Mouse (Mus musculus): ENCODE measurements around the gene Dhx38.

Gene Dhx38

DNA sequence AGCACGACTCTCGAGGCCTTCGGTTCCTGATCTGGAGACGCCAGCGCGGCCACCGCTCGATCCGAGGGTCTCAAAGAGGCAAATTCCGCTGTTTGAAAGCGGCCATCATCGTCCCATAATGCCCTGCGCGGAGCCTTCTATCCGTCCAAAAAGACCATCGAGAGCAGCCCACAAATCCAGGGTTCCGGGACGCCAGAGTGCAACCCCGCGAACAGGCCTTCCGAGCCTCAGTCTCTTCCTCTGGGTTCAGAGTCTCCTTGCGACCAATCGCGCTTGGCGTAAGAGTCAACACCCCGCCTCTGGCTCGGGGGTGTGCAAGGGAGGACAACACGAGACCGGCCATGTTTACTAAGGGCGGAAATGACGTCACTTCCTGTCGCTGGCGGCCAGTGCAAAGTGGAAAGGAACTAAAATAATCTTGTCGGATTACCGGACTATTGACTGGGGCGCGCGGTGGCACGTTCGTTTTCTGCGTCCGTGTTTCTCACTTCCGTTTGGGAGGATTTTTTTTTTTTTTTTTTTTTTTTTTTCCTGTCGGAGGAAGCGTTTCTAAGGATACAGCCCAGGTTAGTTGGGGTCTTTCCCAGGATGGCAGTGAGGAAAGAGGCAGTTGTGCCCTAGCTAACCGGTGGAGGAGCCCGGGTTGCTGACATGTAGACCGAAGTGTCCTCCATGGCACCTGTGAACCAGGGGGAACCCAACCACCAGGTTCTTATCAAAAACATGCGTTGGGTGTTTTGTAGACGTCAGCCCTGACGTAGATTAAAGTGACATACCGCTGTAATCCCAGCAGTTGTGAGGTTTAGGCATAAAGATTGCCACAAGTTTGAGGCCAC lies at the start of gene Dhx38, which contains the start of gene Txnl4b:
TSS of gene Dhx38 (minus strand) at position 364 of the 836 bp plus-strand sequence.
TSS of gene Txnl4b (plus strand) at position 395 of the 836 bp plus-strand sequence.
- in situ Hi-C loops (cut with MboI; ENCODE audit: unreplicated experiment in 2 of 2) = loop anchor here (5.0 to 25.0 kb wide), 3 partner anchors 42 to 1047 kb away; partner anchors contain the start of genes Cmtr2 (in 2 of the 2), Dhodh (in 2 of the 2) and Vac14 (in 1 of the 2)

DNA sequence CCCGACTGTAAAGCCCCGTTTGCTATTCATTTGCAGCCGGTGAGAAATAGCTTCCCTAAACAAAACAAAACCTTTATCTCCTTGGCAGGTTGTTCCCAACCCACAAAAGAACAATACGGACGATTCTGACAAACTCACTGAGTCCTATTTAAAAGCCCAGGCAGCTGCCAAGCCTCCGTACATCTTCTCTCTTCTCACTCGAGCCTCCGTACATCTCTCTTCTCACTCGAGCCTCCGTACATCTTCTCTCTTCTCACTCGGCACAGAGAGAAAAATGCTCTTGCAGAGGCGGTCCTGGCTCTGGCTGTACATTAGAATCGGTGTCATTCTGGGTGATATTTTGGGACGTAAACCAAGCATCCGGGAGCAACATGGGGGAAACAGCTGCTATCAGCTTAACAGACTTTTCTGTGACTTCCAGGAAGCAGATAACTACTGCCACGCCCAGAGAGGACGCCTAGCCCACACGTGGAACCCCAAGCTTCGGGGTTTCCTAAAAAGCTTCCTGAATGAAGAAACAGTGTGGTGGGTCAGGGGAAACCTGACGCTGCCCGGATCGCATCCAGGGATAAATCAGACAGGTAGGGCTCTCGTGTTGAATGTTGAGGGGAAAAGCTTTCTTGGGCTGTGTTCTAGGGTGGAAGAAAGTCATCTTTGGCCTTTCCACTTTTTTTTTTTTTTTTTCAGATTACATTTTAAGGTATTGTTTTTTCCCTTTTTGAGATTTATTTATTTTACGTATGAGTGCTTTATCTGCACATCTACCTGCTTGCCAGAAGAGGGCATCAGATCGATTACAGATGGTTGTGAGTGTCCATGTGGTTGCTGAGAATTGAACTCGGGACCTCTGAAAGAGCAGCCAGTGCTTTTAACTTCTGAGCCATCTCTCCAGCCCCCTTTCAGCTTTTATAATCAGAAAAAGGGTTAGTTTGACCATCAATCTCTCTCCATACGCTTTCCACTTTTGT lies 48.9 kb upstream of the Dhx38 start, which contains the start of gene Pkd1l3:
TSS of gene Pkd1l3 (plus strand) at position 275 of the 968 bp plus-strand sequence.
- in situ Hi-C loops (cut with MboI; ENCODE audit: unreplicated experiment in 2 of 2) = loop anchor here in 1 of 2 experiments (5.0 kb wide), 1 partner anchor 78 kb away; the partner anchor contains the start of gene Ist1

DNA sequence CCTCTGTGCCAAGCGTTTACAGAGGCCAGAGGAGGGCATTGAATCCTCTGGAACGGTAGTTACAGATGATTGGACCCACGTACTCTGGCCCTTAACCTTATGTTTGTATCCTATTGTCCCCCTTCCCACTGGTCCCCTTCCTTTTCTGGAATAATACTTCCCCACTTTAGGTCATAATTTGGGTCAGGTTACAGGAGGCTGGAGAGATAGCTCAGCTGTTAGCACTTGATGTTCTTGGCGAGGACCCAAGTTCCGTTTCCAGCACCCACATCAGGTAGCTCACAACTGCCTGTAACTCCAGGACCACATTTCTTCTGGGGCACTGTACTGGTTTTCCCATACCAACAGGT lies 43.5 kb upstream of the Dhx38 start:
- in situ Hi-C loops (cut with MboI; ENCODE audit: unreplicated experiment in 2 of 2) = loop anchor here (5.0 kb wide), 1 partner anchor 42 kb away; the partner anchor contains the start of genes Dhx38 (in 2 of the 2) and Txnl4b (in 2 of the 2)

DNA sequence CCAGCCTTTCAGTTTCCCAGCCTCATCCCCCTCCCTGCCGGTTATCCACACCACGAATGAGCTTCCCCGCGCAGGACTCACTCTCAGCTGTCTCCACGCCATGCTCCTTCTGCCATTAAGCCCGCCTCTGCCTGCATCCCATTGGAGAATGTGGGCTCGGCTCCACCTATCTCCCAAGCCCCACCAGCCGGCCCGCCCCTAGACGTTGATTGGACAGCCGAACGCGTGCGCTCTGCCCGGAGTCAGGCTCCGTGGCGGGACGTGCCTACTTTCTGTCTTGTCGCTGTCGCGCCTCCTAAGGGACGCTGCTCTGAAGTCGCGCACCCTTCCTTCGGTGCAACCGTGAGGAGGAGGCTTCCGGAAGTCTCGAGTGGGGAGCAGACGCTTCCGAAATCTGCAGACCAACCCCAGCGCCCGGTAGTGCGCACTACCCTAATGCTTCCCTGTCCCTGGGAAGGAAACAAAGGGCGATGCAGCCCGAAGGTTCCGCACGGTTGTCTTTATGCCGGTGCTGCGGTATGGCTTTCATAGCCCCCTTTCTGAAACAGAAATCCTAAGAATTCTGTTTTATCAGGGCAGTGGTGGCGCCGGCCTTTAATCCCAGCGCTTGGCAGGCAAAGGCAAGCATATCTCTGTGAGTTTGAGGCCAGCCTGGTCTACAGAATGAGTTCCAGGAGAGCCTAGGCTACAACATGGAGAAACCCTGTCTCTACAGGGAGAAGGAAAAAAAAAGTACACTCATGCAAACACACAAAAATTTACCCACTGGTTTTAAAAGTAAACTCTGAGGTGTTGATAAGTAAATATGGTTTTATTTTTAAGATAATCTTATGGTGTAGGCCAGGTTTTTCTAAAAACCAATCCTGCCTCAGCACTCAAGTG lies 42.9 kb upstream of the Dhx38 start, which contains the start of gene Dhodh:
TSS of gene Dhodh (minus strand) at position 403 of the 882 bp plus-strand sequence.
- in situ Hi-C loops (cut with MboI; ENCODE audit: unreplicated experiment in 2 of 2) = loop anchor here (5.0 kb wide), 1 partner anchor 41 kb away; the partner anchor contains the start of genes Dhx38 (in 2 of the 2) and Txnl4b (in 2 of the 2)

DNA sequence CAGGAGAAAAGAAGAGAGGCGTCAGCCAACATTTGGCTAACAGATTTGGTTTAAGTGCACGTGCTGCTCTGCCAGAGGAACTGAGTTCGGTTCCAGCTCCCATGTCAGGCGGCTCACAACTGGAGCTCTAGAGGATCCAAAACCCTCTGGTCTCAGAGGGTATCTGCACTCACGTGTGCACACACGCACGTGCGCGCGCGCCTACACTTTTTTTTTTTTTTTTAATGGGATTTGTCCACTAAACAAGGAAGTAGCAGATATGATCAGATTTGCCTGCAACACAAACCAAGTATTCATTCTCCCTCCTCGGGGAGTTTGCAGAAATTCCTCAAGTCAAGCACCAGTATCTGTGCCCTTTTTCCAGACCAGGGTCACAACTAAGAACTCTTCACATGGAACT lies 42.0 kb upstream of the Dhx38 start:
- in situ Hi-C loops (cut with MboI; ENCODE audit: unreplicated experiment in 2 of 2) = loop anchor here (5.0 kb wide), 1 partner anchor 40 kb away; the partner anchor contains the start of genes Dhx38 (in 2 of the 2) and Txnl4b (in 2 of the 2)

DNA sequence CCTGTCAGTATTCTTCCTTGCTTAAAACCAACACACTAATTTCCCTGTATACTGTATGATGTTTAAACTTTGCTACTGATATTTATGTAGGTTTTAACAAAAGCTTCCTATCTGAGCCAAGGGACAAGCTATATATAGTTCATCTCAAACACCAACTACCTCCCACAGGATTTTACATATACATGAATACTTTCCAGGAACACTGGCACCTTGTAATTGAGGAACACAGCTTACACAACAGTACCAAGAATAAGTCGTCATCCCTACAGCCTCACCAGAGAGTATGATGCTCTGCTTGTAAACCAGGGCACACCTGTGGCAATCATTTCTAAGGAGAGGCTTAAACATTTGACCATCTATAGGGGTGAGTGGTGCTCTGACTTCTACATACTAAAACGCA lies 41.1 kb upstream of the Dhx38 start:
- in situ Hi-C loops (cut with MboI; ENCODE audit: unreplicated experiment in 2 of 2) = loop anchor here (5.0 kb wide), 1 partner anchor 39 kb away; the partner anchor contains the start of genes Dhx38 (in 2 of the 2) and Txnl4b (in 2 of the 2)

DNA sequence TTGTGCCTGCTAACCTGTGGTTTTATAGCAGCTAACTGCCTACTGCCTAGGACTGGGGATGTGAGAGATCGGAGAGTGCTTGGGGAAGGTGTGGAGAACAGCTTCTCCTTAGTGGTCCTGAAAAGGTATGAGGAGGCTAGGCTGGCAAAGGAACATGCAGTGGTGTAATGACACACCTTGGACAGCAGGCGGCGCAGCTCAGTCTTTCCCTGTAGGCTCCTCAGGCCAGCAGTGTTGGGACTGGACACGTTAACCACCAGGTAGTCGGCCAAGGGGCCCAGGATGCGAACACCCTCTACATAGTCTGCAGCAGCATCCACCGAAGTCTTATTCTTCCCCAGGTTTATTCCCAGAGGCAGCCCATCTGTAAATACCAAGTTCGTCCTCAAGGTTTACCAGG lies 30.2 kb upstream of the Dhx38 start:
- in situ Hi-C loops (cut with MboI; ENCODE audit: unreplicated experiment in 2 of 2) = loop anchor here in 1 of 2 experiments (10.0 kb wide), 1 partner anchor 339 kb away; no protein-coding TSS in a partner anchor

DNA sequence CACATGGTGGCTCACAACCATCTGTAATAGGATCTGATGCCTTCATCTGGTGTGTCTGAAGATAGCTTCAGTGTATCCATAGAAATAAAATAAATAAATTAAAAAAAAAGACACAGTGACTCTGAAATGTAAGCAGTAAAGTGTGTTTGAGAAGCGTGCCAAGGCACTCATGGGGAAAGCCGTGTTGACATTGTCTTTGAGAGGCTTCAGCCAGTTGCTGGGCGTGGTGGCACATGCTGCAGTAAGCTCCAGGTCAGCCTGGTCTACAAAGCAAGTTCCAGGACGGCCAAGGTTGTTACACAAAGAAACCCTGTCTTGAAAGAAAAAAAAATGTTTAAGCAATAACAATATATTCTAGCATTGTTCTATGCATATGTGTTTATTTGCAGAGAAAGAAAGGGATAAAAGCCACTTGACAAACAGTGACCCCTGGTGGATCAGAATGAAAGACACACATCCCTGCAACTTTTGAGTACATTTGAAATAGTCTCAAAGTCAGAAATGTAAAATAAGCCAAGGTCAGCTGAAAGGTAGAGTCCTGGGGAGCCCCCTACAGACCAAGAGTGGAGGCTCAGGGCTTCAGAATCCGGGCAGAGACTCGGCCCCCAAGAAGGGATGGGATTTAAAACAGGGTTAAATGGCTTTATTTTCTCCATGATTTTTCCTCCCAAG lies 27.6 kb upstream of the Dhx38 start:
- in situ Hi-C loops (cut with MboI; ENCODE audit: unreplicated experiment in 2 of 2) = loop anchor here in 1 of 2 experiments (10.0 kb wide), 1 partner anchor 342 kb away; no protein-coding TSS in a partner anchor

DNA sequence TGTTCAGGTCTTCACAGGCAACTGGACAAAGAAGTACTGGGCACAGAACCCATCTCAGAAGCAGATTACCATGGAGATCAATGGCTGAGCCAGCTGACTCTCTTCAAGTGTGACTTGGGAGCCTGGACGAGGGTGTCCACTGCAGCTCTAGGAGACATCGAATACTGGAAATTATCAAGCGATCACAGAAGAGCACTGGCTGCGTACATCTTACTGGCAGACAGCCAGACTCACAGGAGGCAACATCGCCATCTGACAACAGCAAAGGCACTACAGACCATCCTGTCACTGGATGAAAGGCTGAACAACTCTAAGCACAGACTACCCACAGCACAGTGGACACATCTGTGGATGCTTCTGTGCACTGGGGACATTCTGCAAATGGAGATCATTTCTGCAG lies 26.5 kb upstream of the Dhx38 start:
- in situ Hi-C loops (cut with MboI; ENCODE audit: unreplicated experiment in 2 of 2) = loop anchor here in 1 of 2 experiments (10.0 kb wide), 1 partner anchor 343 kb away; no protein-coding TSS in a partner anchor

DNA sequence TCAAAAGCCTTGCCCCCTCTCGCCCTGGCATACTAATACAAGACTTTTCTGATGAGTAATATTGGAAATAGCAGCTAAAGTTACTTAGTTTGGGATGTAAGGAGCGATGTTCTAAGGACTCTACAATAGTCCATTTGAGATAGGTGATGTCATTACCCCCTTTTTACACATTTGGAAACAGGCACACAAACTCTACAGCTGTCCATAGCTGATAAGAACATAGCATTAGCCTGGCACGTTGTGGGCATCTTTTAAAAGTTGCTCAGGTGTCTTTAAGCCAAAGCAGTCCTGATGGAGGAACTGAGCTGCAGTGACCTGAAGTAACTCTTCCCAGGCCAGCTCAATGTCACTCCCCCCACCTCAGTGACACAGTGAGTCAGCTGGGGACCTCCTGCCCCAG lies 25.7 kb upstream of the Dhx38 start:
- in situ Hi-C loops (cut with MboI; ENCODE audit: unreplicated experiment in 2 of 2) = loop anchor here in 1 of 2 experiments (10.0 kb wide), 1 partner anchor 343 kb away; no protein-coding TSS in a partner anchor

DNA sequence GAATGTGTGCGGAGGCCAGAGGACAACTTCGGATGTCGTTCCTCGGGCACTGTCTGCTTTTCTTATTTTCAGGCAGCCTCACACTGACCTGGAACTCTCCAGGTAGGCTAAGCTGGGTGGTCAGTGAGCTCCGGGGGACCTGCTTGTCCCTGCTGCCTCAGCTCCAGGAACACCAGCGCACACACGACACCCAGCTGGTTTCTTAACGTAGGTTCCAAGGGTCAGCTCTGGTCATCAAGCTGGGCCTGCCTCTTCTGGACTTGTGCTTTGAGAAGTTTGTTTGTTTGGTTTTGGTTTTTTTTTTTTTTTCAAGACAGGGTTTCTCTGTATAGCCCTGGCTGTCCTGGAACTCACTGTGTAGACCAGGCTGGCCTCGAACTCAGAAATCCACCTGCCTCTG lies 25.2 kb upstream of the Dhx38 start:
- in situ Hi-C loops (cut with MboI; ENCODE audit: unreplicated experiment in 2 of 2) = loop anchor here in 1 of 2 experiments (10.0 kb wide), 1 partner anchor 344 kb away; no protein-coding TSS in a partner anchor

DNA sequence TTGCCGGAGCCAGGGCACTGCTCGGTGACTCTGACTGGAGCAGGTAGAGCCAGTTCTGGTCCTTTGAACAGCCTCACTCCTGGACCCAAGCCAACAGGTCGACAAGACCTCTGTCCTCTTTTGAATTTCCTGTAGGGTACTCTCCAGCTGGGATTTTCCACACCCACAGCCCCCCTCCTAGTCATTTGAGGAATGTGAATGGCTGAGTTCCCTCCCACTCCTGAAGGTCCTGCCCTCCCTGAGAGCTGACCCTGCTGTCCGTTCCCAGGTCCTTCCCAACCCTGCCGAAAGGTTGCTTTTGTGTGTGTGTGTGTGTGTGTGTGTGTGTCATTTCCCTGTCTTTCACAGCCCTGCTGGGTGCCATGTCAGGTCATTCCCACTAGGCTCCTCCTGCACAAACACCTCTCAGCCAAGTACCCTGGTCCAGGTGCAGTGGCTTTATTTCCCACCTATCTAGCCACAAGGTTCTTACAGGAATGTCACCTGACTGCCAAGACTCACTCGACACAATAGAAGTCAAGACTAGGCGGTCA lies 21.4 kb upstream of the Dhx38 start:
- in situ Hi-C loops (cut with MboI; ENCODE audit: unreplicated experiment in 2 of 2) = no loop called here

DNA sequence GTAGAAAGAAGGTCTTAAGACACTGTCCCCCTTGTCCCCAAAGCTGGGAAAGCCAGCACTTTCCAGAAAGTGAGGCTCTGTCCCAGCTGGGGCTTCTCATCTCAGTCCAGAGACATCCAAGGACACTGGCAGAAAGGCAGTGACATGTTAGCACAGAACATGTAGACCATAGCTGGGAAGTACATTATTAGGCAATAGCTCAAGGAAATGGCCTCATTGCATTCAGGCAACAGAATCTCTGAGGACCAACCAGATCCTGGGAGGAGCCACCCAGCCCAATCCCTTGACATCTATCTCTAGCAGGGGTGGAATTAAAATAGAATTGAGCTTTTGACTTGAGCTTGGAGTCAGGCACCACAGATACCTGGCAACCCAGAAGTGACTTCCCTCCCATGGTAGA lies 20.0 kb upstream of the Dhx38 start:
- in situ Hi-C loops (cut with MboI; ENCODE audit: unreplicated experiment in 2 of 2) = no loop called here

DNA sequence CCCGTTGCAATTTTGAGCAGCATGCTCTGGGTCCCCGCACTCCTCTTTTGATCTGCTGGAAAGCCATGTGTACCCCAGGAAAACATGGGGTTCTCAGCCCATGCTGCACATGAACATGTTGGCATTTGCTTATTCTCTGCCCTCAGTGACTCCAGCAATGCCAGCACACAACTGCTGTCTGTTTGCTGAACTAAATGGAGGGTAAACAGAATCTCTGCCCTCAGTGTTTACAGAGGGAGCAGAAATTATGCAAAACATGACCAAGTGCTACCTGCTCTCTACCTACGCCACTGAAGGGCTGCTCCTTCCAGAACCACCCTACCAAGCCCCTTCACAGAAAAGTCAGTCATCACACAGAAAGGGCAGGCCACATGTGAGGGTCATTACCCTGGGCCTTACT lies 19.2 kb upstream of the Dhx38 start:
- in situ Hi-C loops (cut with MboI; ENCODE audit: unreplicated experiment in 2 of 2) = no loop called here

DNA sequence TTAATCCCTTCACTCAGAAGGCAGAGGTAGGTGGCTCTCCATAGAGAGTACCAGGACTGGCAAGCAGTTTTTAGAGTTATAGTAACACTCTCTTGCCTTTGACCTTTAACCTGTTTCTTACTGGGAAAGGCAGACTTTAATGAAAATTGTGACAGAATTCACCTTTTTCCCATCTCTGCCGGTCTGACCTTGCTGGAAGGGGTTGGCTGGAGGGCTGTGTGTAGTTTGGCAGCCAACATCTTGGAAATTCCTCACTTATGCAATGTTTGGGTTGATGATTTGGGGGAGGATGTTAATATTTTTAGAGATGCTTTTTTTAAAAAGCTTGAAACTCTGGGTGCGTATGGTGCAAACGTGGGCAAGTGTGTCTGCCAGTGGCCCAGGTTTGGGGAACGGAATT lies 18.6 kb upstream of the Dhx38 start:
- in situ Hi-C loops (cut with MboI; ENCODE audit: unreplicated experiment in 2 of 2) = no loop called here

DNA sequence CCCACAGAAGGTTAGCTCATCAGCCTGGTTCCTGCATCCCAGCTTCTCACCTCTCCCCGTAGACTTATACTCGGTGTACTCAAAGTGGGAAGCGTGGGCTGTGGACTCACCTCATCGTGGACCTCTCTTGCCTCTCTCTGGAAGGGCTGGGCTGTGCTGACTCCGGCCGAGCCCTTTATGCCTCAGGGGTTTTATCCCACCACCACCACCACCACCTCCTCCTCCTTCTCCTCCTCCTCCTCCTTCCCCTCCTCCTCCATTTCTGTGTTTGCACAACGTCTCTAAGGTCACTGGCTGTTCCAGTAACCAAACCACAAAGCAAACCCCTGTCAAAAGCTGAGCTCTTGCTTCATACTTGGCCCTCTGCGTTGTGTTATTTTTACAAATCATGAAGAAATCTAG lies 13.2 kb upstream of the Dhx38 start, which contains the start of gene Hp:
TSS of gene Hp (minus strand) at position 273 of the 402 bp plus-strand sequence.
- in situ Hi-C loops (cut with MboI; ENCODE audit: unreplicated experiment in 2 of 2) = no loop called here

DNA sequence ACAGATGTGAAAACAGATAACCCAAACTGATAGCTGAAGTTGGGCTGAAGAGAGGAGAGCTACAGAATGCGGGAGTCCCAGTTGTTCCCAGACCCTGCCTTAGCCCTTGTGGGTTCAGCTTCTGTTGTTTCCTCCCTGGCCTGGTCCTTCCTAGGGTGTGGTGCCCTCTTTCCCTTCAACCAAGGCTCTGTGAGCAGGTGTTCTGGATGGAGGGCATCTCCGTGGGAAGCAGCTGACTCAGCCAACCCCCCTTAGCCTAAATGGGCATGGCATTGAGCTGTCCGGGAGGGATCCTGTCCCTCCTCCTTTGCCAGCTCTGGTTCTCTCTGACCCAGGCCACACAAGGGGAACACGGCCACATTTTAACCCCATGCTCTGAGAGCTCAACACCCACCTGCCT lies 10.7 kb upstream of the Dhx38 start:
- in situ Hi-C loops (cut with MboI; ENCODE audit: unreplicated experiment in 2 of 2) = no loop called here

DNA sequence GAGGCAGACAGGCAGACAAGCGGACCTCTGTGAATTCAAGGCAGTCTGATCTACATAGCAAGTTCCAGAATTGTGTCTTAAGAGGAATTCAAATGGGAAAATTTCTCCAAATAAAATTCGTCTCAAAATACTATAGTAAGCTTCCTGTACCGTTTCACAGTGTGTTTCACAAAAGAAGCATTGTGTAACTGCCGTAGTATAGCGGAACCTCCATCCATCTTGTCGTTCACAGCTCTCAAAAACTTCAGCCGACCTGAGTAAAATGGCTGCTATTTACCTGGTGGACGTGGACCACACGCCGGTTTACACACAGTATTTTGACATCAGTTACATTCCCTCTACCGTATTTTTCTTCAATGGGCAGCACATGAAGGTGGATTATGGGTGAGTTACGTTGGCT lies 5.5 kb upstream of the Dhx38 start:
- in situ Hi-C loops (cut with MboI; ENCODE audit: unreplicated experiment in 2 of 2) = loop anchor here (25.0 kb wide), 2 partner anchors 641 to 1041 kb away; partner anchors contain the start of genes Cmtr2 (in 2 of the 2) and Vac14 (in 1 of the 2)
